Mouse (Mus musculus): Measurements from ENCODE around the gene Epha6. TPM values are rescaled to one million over a fixed set of nuclear protein-coding genes. Genes with fewer than 3 reads are reported as not detected.

Gene Epha6
- polyA plus RNA-seq, 1 experiment, result not detected

GRCm38 (mm10) chr16:59871792-59872191, 733.5 kb downstream of the Epha6 start:
- Histone ChIP-seq H3K79me3 (ENCODE audit: low read depth) (no peaks in the 10 kb centered on the region), H3K36me3 (ENCODE audit: control insufficient read depth, insufficient read depth) (no peaks in the 10 kb centered on the region), H3K27me3 (ENCODE audit: control insufficient read depth, insufficient read depth, insufficient read length) (no peaks in the 10 kb centered on the region), H3K4me3 (ENCODE audit: insufficient read depth, poor library complexity, severe bottlenecking) (no peak overlapping the region), H3ac (ENCODE audit: control insufficient read depth, insufficient read length, low read depth) (no peak overlapping the region), H3K79me2 (ENCODE audit: control insufficient read depth, insufficient read depth) (no peaks in the 10 kb centered on the region)
- TF ChIP-seq MAX (IDR thresholded peaks at IDR 0.05) (no peak), CEBPB (IDR thresholded peaks at IDR 0.05; ENCODE audit: low read depth) (no peak), USF1 (IDR thresholded peaks at IDR 0.05; ENCODE audit: low read depth) (no peak), CTCF (IDR thresholded peaks at IDR 0.05; ENCODE audit: control insufficient read depth, insufficient read depth, insufficient read length) (no peak), MYOG (IDR thresholded peaks at IDR 0.05; ENCODE audit: control insufficient read depth, extremely low read depth, insufficient read length) (no peak), FOSL1 (IDR thresholded peaks at IDR 0.05; ENCODE audit: insufficient read depth, low read length, poor library complexity, severe bottlenecking) (no peak), MYOD1 (IDR thresholded peaks at IDR 0.05; ENCODE audit: control insufficient read depth, insufficient read length, low read depth) (no peak)

- TF ChIP-seq MYOD1 (IDR thresholded peaks at IDR 0.05; ENCODE audit: control insufficient read depth, insufficient read length, low read depth), result no peak
- no peak for TF ChIP-seq CTCF (IDR thresholded peaks at IDR 0.05; ENCODE audit: control insufficient read depth, insufficient read depth, insufficient read length)
- no peak for TF ChIP-seq MAX (IDR thresholded peaks at IDR 0.05)
- TF ChIP-seq MYOG (IDR thresholded peaks at IDR 0.05; ENCODE audit: control insufficient read depth, extremely low read depth, insufficient read length), result no peak
- no peak for TF ChIP-seq FOSL1 (IDR thresholded peaks at IDR 0.05; ENCODE audit: insufficient read depth, low read length, poor library complexity, severe bottlenecking)
- no peak for TF ChIP-seq USF1 (IDR thresholded peaks at IDR 0.05; ENCODE audit: low read depth)
- TF ChIP-seq CEBPB (IDR thresholded peaks at IDR 0.05; ENCODE audit: low read depth), result no peak
- H3K36me3 ChIP-seq (ENCODE audit: control insufficient read depth, insufficient read depth), result no peaks in the 10 kb centered on the region
- no peaks in the 10 kb centered on the region for H3K79me3 ChIP-seq (ENCODE audit: low read depth)
- H3ac ChIP-seq (ENCODE audit: control insufficient read depth, insufficient read length, low read depth), result no peak overlapping the region
- no peaks in the 10 kb centered on the region for H3K27me3 ChIP-seq (ENCODE audit: control insufficient read depth, insufficient read depth, insufficient read length)
- H3K4me3 ChIP-seq (ENCODE audit: insufficient read depth, poor library complexity, severe bottlenecking), result no peak overlapping the region
- no peaks in the 10 kb centered on the region for H3K79me2 ChIP-seq (ENCODE audit: control insufficient read depth, insufficient read depth)
Observed at GRCm38 (mm10) chr16:59854160-59854717, 751.1 kb downstream of the Epha6 start.

GRCm38 (mm10) chr16:59852689-59853088, 752.6 kb downstream of the Epha6 start:
- Histone ChIP-seq H3K79me3 (ENCODE audit: low read depth) (no peaks in the 10 kb centered on the region), H3K27me3 (ENCODE audit: control insufficient read depth, insufficient read depth, insufficient read length) (no peaks in the 10 kb centered on the region), H3K36me3 (ENCODE audit: control insufficient read depth, insufficient read depth) (no peaks in the 10 kb centered on the region), H3K79me2 (ENCODE audit: control insufficient read depth, insufficient read depth) (no peaks in the 10 kb centered on the region), H3ac (ENCODE audit: control insufficient read depth, insufficient read length, low read depth) (no peak overlapping the region), H3K4me3 (ENCODE audit: insufficient read depth, poor library complexity, severe bottlenecking) (no peak overlapping the region)
- no peak for TF ChIP-seq MYOG (IDR thresholded peaks at IDR 0.05; ENCODE audit: control insufficient read depth, extremely low read depth, insufficient read length)
- no peak for TF ChIP-seq CTCF (IDR thresholded peaks at IDR 0.05; ENCODE audit: control insufficient read depth, insufficient read depth, insufficient read length)
- no peak for TF ChIP-seq FOSL1 (IDR thresholded peaks at IDR 0.05; ENCODE audit: insufficient read depth, low read length, poor library complexity, severe bottlenecking)
- no peak for TF ChIP-seq CEBPB (IDR thresholded peaks at IDR 0.05; ENCODE audit: low read depth)
- TF ChIP-seq USF1 (IDR thresholded peaks at IDR 0.05; ENCODE audit: low read depth), result no peak
- no peak for TF ChIP-seq MAX (IDR thresholded peaks at IDR 0.05)
- TF ChIP-seq MYOD1 (IDR thresholded peaks at IDR 0.05; ENCODE audit: control insufficient read depth, insufficient read length, low read depth), result no peak

- Histone ChIP-seq H3K4me3 (ENCODE audit: insufficient read depth, poor library complexity, severe bottlenecking) (no peak overlapping the region), H3ac (ENCODE audit: control insufficient read depth, insufficient read length, low read depth) (no peak overlapping the region), H3K79me3 (ENCODE audit: low read depth) (no peaks in the 10 kb centered on the region), H3K27me3 (ENCODE audit: control insufficient read depth, insufficient read depth, insufficient read length) (no peaks in the 10 kb centered on the region), H3K36me3 (ENCODE audit: control insufficient read depth, insufficient read depth) (no peaks in the 10 kb centered on the region), H3K79me2 (ENCODE audit: control insufficient read depth, insufficient read depth) (no peaks in the 10 kb centered on the region)
- TF ChIP-seq CTCF (IDR thresholded peaks at IDR 0.05; ENCODE audit: control insufficient read depth, insufficient read depth, insufficient read length), result no peak
- TF ChIP-seq CEBPB (IDR thresholded peaks at IDR 0.05; ENCODE audit: low read depth), result no peak
- TF ChIP-seq MYOD1 (IDR thresholded peaks at IDR 0.05; ENCODE audit: control insufficient read depth, insufficient read length, low read depth), result no peak
- no peak for TF ChIP-seq FOSL1 (IDR thresholded peaks at IDR 0.05; ENCODE audit: insufficient read depth, low read length, poor library complexity, severe bottlenecking)
- no peak for TF ChIP-seq MYOG (IDR thresholded peaks at IDR 0.05; ENCODE audit: control insufficient read depth, extremely low read depth, insufficient read length)
- no peak for TF ChIP-seq USF1 (IDR thresholded peaks at IDR 0.05; ENCODE audit: low read depth)
- TF ChIP-seq MAX (IDR thresholded peaks at IDR 0.05), result no peak
Observed at GRCm38 (mm10) chr16:59846574-59846973, 758.8 kb downstream of the Epha6 start.

GRCm38 (mm10) chr16:59836778-59837177, 768.6 kb downstream of the Epha6 start:
- no peak overlapping the region for H3ac ChIP-seq (ENCODE audit: control insufficient read depth, insufficient read length, low read depth)
- H3K4me3 ChIP-seq (ENCODE audit: insufficient read depth, poor library complexity, severe bottlenecking), result no peak overlapping the region
- no peaks in the 10 kb centered on the region for H3K27me3 ChIP-seq (ENCODE audit: control insufficient read depth, insufficient read depth, insufficient read length)
- no peaks in the 10 kb centered on the region for H3K79me2 ChIP-seq (ENCODE audit: control insufficient read depth, insufficient read depth)
- no peaks in the 10 kb centered on the region for H3K79me3 ChIP-seq (ENCODE audit: low read depth)
- no peak for TF ChIP-seq MYOG (IDR thresholded peaks at IDR 0.05; ENCODE audit: control insufficient read depth, extremely low read depth, insufficient read length)
- TF ChIP-seq CTCF (IDR thresholded peaks at IDR 0.05; ENCODE audit: control insufficient read depth, insufficient read depth, insufficient read length), result no peak
- no peak for TF ChIP-seq FOSL1 (IDR thresholded peaks at IDR 0.05; ENCODE audit: insufficient read depth, low read length, poor library complexity, severe bottlenecking)
- no peaks in the 10 kb centered on the region for H3K36me3 ChIP-seq (ENCODE audit: control insufficient read depth, insufficient read depth)

- H3ac ChIP-seq (ENCODE audit: control insufficient read depth, insufficient read length, low read depth), result no peak overlapping the region
- H3K79me3 ChIP-seq (ENCODE audit: low read depth), result no peaks in the 10 kb centered on the region
Observed at GRCm38 (mm10) chr16:59836304-59836703, 769.0 kb downstream of the Epha6 start.

More at GRCm38 (mm10) chr16:59836304-59836703, 769.0 kb downstream of the Epha6 start:
- TF ChIP-seq CEBPB (IDR thresholded peaks at IDR 0.05; ENCODE audit: low read depth) (no peak), FOSL1 (IDR thresholded peaks at IDR 0.05; ENCODE audit: insufficient read depth, low read length, poor library complexity, severe bottlenecking) (no peak)
- Histone ChIP-seq H3K4me3 (ENCODE audit: insufficient read depth, poor library complexity, severe bottlenecking) (no peak overlapping the region), H3K79me2 (ENCODE audit: control insufficient read depth, insufficient read depth) (no peaks in the 10 kb centered on the region), H3K27me3 (ENCODE audit: control insufficient read depth, insufficient read depth, insufficient read length) (no peaks in the 10 kb centered on the region), H3K36me3 (ENCODE audit: control insufficient read depth, insufficient read depth) (no peaks in the 10 kb centered on the region)

Measured in C2C12 (cell line).